Mouse (Mus musculus) intestine, postnatal 0 days (tissue): Measurements from ENCODE around the gene Ankib1. TPM values are rescaled to one million over a fixed set of nuclear protein-coding genes. Genes with fewer than 3 reads are reported as not detected.

Experiments used
- ATAC-seq: fragments of 200-750 bp; cut with Nextera tagmentation; 2 replicates; pipeline ENCODE4 v1.8.0; 2017; ENCODE audit warnings: mild to moderate bottlenecking, moderate TSS enrichment, moderate library complexity
- H3K27ac ChIP-seq: fragments of 300-500 bp; sonication (generic); 2 replicates; pipeline ENCODE4 v1.5.1; 2014; ENCODE audit warnings: mild to moderate bottlenecking, low read depth, low read length, moderate library complexity
- H3K27me3 ChIP-seq: fragments of 300-500 bp; sonication (generic); replicated peaks from 2 replicates; pipeline ENCODE4 v1.6.1; 2014; ENCODE audit warnings: low read length, mixed read lengths; ENCODE audit not compliant: control insufficient read depth, insufficient read depth
- H3K36me3 ChIP-seq: fragments of 300-500 bp; sonication (generic); 2 replicates; pipeline ENCODE4 v1.6.1; 2014; ENCODE audit warnings: mild to moderate bottlenecking, moderate library complexity; ENCODE audit not compliant: control insufficient read depth, insufficient read depth
- H3K4me1 ChIP-seq: fragments of 300-500 bp; sonication (generic); replicated peaks from 2 replicates; pipeline ENCODE4 v1.6.1; 2014; ENCODE audit warnings: antibody characterized with exemption, low read length, mixed read lengths; ENCODE audit not compliant: control insufficient read depth, insufficient read depth
- H3K4me2 ChIP-seq: fragments of 300-500 bp; sonication (generic); replicated peaks from 2 replicates; pipeline ENCODE4 v1.6.1; 2014; ENCODE audit warnings: low read depth, mild to moderate bottlenecking, moderate library complexity
- H3K4me3 ChIP-seq: fragments of 300-500 bp; sonication (generic); 2 replicates; pipeline ENCODE4 v1.5.1; 2014; ENCODE audit warnings: low read depth, low read length
- H3K9ac ChIP-seq: fragments of 300-500 bp; sonication (generic); 2 replicates; pipeline ENCODE4 v1.6.1; 2014; ENCODE audit warnings: mild to moderate bottlenecking, low read depth, low read length
- H3K9me3 ChIP-seq: fragments of 300-500 bp; sonication (generic); 2 replicates; pipeline ENCODE4 v1.6.1; 2016; ENCODE audit warnings: mixed run types; ENCODE audit not compliant: control insufficient read depth
- CTCF ChIP-seq: sonication (generic); IDR thresholded peaks from 2 replicates; pipeline ENCODE4 v1.5.1; 2016; ENCODE audit warnings: low read depth, mild to moderate bottlenecking, control low read depth, antibody characterized with exemption, moderate library complexity
- WGBS: fragments of 180-500 bp; shearing (Covaris S2); extraction: QIAGEN DNeasy Blood & Tissue Kit; methylation state at CpG from one replicate; pipeline ENCODE4 v1.1.7; 2014; 5-methylcytosine and 5-hydroxymethylcytosine counted together
- polyA plus RNA-seq: library from polyadenylated mRNA; unstranded; fragments of >200 nt; fragmentation: Nextera tagmentation; extraction: Ambion mirVana; gene quantifications from 2 replicates; pipeline ENCODE4 v1.2.1, GENCODE M21; 2015

Ankib1 gene
- polyA plus RNA-seq, 1 experiment from 2014 or later, result 5.5 TPM

DNA sequence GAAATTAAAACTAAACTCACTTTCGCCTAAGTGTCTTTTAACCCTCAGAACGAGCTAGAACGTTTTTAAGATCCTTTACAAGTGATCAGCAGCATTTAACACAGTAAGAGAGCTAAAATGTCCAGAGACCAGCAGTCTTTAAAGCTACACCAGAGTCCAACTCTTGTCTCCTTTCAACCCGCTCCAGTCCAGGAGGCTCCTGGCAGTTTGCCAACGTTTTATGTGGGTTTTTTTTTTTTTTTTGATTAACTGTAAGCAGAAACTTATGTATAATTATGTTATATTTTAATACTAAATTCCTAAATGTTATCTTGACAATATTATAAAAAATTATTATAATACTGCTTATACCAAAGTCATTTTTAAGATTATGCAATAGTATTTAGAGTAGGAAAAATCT lies 73.9 kb downstream of the Ankib1 start:
- Histone ChIP-seq H3K4me1 (no peaks in the 10 kb centered on the region), H3K27me3 (no peaks in the 10 kb centered on the region), H3K9me3 (no peaks in the 10 kb centered on the region), H3K9ac (no peak overlapping the region), H3K4me2 (no peak overlapping the region), H3K36me3 (peaks cover 12% of the 10 kb centered on the region), H3K4me3 (no peak overlapping the region), H3K27ac (no peak overlapping the region)
- 57% methylated on average over 5 of the region's 5 CpGs for WGBS
- no peak for TF ChIP-seq CTCF
- ATAC-seq, result no peak

GRCm38 (mm10) chr5:3725491-3725890 lies 77.2 kb downstream of the Ankib1 start:
- H3K4me3 ChIP-seq, result no peak overlapping the region
- no peak for ATAC-seq
- WGBS, result 88% methylated on average over 1 of the region's 1 CpGs
- H3K4me1 ChIP-seq, result no peaks in the 10 kb centered on the region
- H3K27ac ChIP-seq, result no peak overlapping the region
- no peak overlapping the region for H3K4me2 ChIP-seq
- TF ChIP-seq CTCF, result no peak
- H3K9me3 ChIP-seq, result no peaks in the 10 kb centered on the region
- H3K27me3 ChIP-seq, result no peaks in the 10 kb centered on the region
- H3K9ac ChIP-seq, result no peak overlapping the region
- H3K36me3 ChIP-seq, result peaks cover 17% of the 10 kb centered on the region

GRCm38 (mm10) chr5:3723415-3723814 lies 79.3 kb downstream of the Ankib1 start:
- no peak for TF ChIP-seq CTCF
- 49% methylated on average over 2 of the region's 2 CpGs for WGBS
- no peak overlapping the region for H3K27ac ChIP-seq
- no peak overlapping the region for H3K4me2 ChIP-seq
- 0 out of 2 replicates have a peak, but pooled peaks have one; percentile 25 for ATAC-seq
- no peaks in the 10 kb centered on the region for H3K9me3 ChIP-seq
- no peaks in the 10 kb centered on the region for H3K27me3 ChIP-seq
- no peaks in the 10 kb centered on the region for H3K4me1 ChIP-seq
- no peak overlapping the region for H3K9ac ChIP-seq
- H3K4me3 ChIP-seq, result no peak overlapping the region
- peaks cover 31% of the 10 kb centered on the region for H3K36me3 ChIP-seq

DNA sequence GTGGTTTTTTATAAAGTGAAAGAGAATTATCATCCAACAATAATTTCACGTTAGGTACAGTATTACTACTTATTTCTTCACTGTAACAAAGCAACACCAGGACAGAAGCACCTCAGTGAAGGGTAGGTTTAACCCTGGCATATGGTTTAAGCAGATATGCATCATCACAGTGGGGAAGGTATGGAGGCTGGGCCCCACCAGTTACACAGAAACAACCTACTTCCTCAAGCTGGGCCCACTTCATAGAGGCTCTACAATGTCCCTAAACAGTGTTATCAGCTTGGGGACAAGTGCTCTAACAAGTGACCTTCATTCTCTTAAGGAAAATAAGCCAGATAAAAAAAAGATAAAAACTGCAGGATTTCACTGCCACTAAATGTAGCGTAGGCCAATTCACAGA lies 79.9 kb downstream of the Ankib1 start:
- H3K9me3 ChIP-seq, result no peaks in the 10 kb centered on the region
- H3K4me2 ChIP-seq, result no peak overlapping the region
- ATAC-seq, result peak; percentile 49; the same call in 1 of the 2 replicates
- TF ChIP-seq CTCF, result no peak
- no peaks in the 10 kb centered on the region for H3K4me1 ChIP-seq
- H3K4me3 ChIP-seq, result no peak overlapping the region
- no peaks in the 10 kb centered on the region for H3K27me3 ChIP-seq
- WGBS, result 56% methylated on average over 2 of the region's 2 CpGs
- no peak overlapping the region for H3K27ac ChIP-seq
- H3K9ac ChIP-seq, result no peak overlapping the region
- peaks cover 31% of the 10 kb centered on the region for H3K36me3 ChIP-seq

DNA sequence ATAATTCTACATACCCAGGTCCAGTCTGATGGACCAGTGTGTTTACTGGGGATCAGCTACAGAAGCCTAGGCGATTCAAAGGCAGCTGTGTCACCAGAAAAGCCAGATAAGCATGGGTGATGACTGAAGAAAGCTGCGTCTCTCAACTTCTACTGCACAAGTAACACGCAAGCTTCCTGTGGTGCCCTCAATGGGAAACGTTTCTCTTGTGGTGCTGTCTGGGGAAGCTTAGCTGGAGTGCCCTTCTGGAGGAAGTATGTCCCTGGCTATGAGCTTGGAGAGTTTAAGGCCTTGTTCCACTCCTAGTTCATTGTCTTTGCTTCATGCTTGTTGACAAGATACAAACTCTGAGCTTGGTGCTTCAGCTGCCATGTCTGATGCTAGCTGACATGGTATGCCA lies 83.4 kb downstream of the Ankib1 start:
- no peak overlapping the region for H3K4me3 ChIP-seq
- no peak for TF ChIP-seq CTCF

DNA sequence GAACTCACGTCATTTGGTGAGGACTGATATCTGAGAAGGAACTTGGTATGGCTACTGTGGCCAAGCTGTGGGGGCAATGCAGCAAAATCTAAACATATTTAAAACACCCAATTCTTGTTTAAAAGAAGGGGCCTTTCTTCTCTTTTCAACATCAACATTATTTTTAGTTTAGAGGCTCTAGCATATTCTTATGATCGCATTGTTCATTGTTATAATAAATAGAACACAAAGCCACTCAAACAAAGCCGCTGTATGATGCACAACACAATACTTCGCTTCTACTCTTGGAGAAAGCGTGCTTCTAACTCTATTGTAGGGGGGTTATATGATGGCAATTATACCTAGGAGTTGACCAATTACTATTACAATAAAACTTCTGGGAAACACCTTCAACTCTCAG lies 86.9 kb downstream of the Ankib1 start:
- Histone ChIP-seq H3K4me2 (no peak overlapping the region), H3K4me3 (no peak overlapping the region), H3K9me3 (no peaks in the 10 kb centered on the region), H3K36me3 (peaks cover 30% of the 10 kb centered on the region), H3K4me1 (no peaks in the 10 kb centered on the region), H3K27ac (no peak overlapping the region), H3K9ac (no peak overlapping the region), H3K27me3 (no peaks in the 10 kb centered on the region)
- TF ChIP-seq CTCF, result no peak
- 97% methylated on average over 5 of the region's 5 CpGs for WGBS
- ATAC-seq, result no peak

More for the DNA sequence above, 83.4 kb downstream of the Ankib1 start:
- no peak overlapping the region for H3K27ac ChIP-seq
- no peak for ATAC-seq
- no peaks in the 10 kb centered on the region for H3K4me1 ChIP-seq
- 94% methylated on average over 4 of the region's 4 CpGs for WGBS
- H3K4me2 ChIP-seq, result no peak overlapping the region
- H3K36me3 ChIP-seq, result peaks cover 24% of the 10 kb centered on the region
- H3K9ac ChIP-seq, result no peak overlapping the region
- H3K27me3 ChIP-seq, result no peaks in the 10 kb centered on the region
- H3K9me3 ChIP-seq, result no peaks in the 10 kb centered on the region

DNA sequence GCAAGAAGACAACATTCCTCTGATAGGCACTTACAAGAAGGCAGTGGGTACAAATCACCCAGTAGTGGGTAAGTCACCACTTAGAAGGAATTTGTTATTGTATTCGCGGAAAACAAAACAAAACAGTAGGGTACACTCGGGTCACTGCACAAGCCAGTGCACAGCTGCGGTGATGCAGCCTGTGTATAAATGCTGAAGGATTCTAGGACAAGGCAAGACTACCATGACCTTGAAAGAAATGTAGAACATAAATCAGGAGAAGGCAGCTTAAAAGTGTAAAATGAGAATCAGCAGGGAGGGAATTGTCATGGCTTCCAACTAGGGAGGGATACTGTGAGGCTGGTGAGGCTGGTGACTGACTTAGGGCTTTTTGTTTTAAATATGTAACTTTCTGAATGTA lies 100.5 kb downstream of the Ankib1 start:
- H3K4me3 ChIP-seq, result no peak overlapping the region
- no peak overlapping the region for H3K9ac ChIP-seq
- 90% methylated on average over 4 of the region's 4 CpGs for whole genome bisulfite sequencing
- no peak for TF ChIP-seq CTCF
- no peak overlapping the region for H3K27ac ChIP-seq
- H3K36me3 ChIP-seq, result peaks cover 19% of the 10 kb centered on the region
- H3K27me3 ChIP-seq, result no peaks in the 10 kb centered on the region
- no peak overlapping the region for H3K4me2 ChIP-seq
- ATAC-seq, result no peak
- no peaks in the 10 kb centered on the region for H3K9me3 ChIP-seq
- no peaks in the 10 kb centered on the region for H3K4me1 ChIP-seq
